11 mouse cellular contexts compared by ENCODE assay signal in genomic region chr1:194742901-194743422, GRCm38 (mm10).
DNase-seq lines count a peak whose midpoint lies in the region; ATAC-seq and TF ChIP-seq lines count a peak whose summit lies in the region.
"Had no signal": no experiment of that assay in that cellular context is flagged by ENCODE, and none has a peak within 500 bp of the region (broad histone marks: within the 10 kb centered on the region; RNA-seq: fewer than 3 reads in every experiment).

No protein-coding gene starts in this region.

- TF ChIP-seq POLR2A in brain, embryonic 14.5 days (IDR thresholded peaks at IDR 0.05; ENCODE audit: borderline replicate concordance, extremely low read depth, insufficient read depth, insufficient read length, poor library complexity, severe bottlenecking) = no peak

- no peak for TF ChIP-seq CTCF in brain, embryonic 14.5 days (IDR thresholded peaks at IDR 0.05; ENCODE audit: borderline replicate concordance, extremely low read depth, insufficient read depth, insufficient read length)

- no peaks in the 10 kb centered on the region for H3K36me3 ChIP-seq in embryonic facial prominence, embryonic 15.5 days
- no peaks in the 10 kb centered on the region for H3K36me3 ChIP-seq in intestine, embryonic 15.5 days
- H3K36me3 ChIP-seq: liver, embryonic 15.5 days had no signal

- no peak for ATAC-seq in embryonic facial prominence, embryonic 15.5 days (ENCODE audit: insufficient number of reproducible peaks, low FRiP score, low TSS enrichment, low read depth)
- no peak for ATAC-seq in intestine, embryonic 15.5 days
- ATAC-seq in granulocyte monocyte progenitor cell, adult 5-6 weeks (replicated peaks; ENCODE audit: poor library complexity, severe bottlenecking) = no peak

- 22% methylated on average over 2 of the region's 2 CpGs for WGBS in embryonic facial prominence, embryonic 15.5 days
- WGBS in intestine, embryonic 15.5 days = 36% methylated on average over 2 of the region's 2 CpGs

- H3K27me3 ChIP-seq in embryonic facial prominence, embryonic 15.5 days = no peaks in the 10 kb centered on the region
- H3K27me3 ChIP-seq in intestine, embryonic 15.5 days (replicated peaks) = no peaks in the 10 kb centered on the region
- H3K27me3 ChIP-seq: liver, embryonic 15.5 days had no signal

- peak; percentile 61 for DNase-seq in layer of hippocampus, adult 11-12 months (ENCODE audit: low spot score)
- DNase-seq in layer of hippocampus, postnatal 25 days (ENCODE audit: extremely low spot score in 1 of 2, low spot score in 1 of 2) = no peak
- peak; percentile 55 for DNase-seq in brain, embryonic 14.5 days (ENCODE audit: low read depth)
- DNase-seq in layer of hippocampus, postnatal 36 days = peak; percentile 26 to 49
- DNase-seq: cerebellum, adult 11 months; kidney, postnatal 36 days; spleen, adult 18-20 months had no signal

- no peaks in the 10 kb centered on the region for H3K9me3 ChIP-seq in embryonic facial prominence, embryonic 15.5 days (replicated peaks)
- no peaks in the 10 kb centered on the region for H3K9me3 ChIP-seq in intestine, embryonic 15.5 days
- H3K9me3 ChIP-seq: liver, embryonic 15.5 days had no signal

- peaks cover 30% of the 10 kb centered on the region for H3K4me1 ChIP-seq in embryonic facial prominence, embryonic 15.5 days
- peaks cover 10% of the 10 kb centered on the region; the same call in 1 of the 2 replicates for H3K4me1 ChIP-seq in intestine, embryonic 15.5 days (replicated peaks)

- no peak overlapping the region for H3K4me3 ChIP-seq in embryonic facial prominence, embryonic 15.5 days (replicated peaks)
- no peak overlapping the region for H3K4me3 ChIP-seq in intestine, embryonic 15.5 days (replicated peaks)
- H3K4me3 ChIP-seq: liver, embryonic 15.5 days had no signal

- no peak overlapping the region for H3K9ac ChIP-seq in embryonic facial prominence, embryonic 15.5 days
- H3K9ac ChIP-seq in intestine, embryonic 15.5 days = no peak overlapping the region
- H3K9ac ChIP-seq: liver, embryonic 15.5 days had no signal

- no peak overlapping the region for H3K4me2 ChIP-seq in embryonic facial prominence, embryonic 15.5 days (replicated peaks)
- H3K4me2 ChIP-seq in intestine, embryonic 15.5 days (replicated peaks) = no peak overlapping the region
- H3K4me2 ChIP-seq: liver, embryonic 15.5 days had no signal

- peak overlapping the region; percentile 60; the same call in 1 of the 2 replicates for H3K27ac ChIP-seq in embryonic facial prominence, embryonic 15.5 days (replicated peaks)
- H3K27ac ChIP-seq in intestine, embryonic 15.5 days = no peak overlapping the region; the same call in 1 of the 2 replicates
- H3K27ac ChIP-seq: liver, embryonic 15.5 days had no signal

Comparison
In these comparisons a context has a peak if more than half of its experiments do, and no peak if none do; other contexts are left out.
1. DNase-seq: peak in layer of hippocampus, adult 11-12 months (single experiment), brain, embryonic 14.5 days (single experiment) and layer of hippocampus, postnatal 36 days (2 of 2); none in layer of hippocampus, postnatal 25 days (0 of 2).